Mouse (Mus musculus) 3T3-L1 (cell line): ENCODE measurements around the gene Diaph3.
"Not testable (repeated sequence)": the region's sequence is repeated elsewhere in the genome, so short reads cannot be mapped to it uniquely, and the experiment has no call there.

ENCODE experiments used
- DNase-seq: peaks from one replicate; pipeline ENCODE4 v3.0.0-alpha.2; 2015; ENCODE audit warnings: low read depth, low spot score

Diaph3 gene

DNA sequence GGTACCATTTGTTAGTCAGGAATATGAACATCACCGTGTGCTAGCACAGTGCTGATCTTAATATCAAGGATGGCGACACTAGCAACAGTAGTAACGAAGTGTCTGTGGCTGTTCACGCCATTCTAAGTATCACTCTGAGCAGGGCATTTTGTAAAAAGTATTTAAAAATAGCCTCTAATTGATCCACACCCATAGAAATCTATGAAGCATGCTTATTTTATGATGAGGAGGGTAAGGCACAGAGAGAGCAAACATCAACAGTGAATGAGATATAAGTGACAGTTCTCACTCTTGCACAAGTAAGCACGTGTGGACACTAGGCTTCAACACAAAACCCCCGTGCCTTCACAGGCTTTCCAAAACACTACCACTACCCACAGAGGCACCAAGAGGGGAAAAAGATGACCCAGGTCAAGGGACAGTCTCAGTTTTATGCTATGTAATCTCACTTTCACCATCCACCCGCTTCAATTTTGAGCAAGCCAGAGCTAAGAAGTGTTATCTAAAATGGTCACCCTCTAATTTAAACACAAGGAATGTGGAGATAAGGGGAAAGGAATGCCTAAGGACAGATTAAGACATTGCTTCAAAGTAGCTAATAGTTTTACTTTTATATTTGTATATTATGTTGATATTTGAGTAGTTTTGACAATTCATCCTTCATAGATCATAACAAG, 399.0 kb downstream of the Diaph3 start:
- DNase-seq, result no peak

DNA sequence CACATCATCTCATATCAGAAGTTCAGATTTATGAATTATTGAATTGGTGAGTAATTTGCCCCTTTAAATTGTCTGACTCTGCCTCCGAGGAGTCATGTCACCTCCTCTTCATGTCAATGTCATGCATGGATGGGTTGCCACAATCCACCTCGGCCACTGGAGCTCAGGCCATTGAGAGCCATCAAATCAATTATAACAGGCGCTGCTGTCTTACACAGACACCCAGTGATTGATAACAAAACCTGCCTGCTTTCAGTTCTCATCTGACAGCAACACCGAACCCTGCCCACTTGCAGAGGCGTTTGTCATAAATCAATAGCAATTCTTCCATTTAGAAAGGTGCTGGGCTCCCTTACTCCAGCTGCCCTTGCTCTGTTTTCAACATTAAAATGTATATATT, 402.1 kb downstream of the Diaph3 start:
- DNase-seq, result no peak

DNA sequence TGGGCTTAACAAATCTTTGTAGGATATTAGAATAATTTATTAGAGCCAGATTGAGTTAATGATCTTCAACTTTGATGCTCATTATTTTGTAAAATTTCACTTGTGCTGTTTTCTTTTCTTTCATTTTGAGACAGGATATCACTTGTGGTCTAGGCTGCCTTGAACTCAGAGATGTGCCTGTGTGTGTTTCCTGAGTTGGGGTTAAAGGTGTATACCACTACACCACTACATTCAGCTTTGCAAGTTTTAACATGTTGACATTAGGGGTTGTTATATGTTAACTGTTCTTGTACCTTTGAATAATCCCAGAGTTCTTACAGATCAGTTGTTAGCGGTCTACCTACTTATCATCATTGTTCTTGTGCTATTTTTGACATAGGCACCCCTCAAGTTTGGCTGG, 404.4 kb downstream of the Diaph3 start:
- no peak for DNase-seq

DNA sequence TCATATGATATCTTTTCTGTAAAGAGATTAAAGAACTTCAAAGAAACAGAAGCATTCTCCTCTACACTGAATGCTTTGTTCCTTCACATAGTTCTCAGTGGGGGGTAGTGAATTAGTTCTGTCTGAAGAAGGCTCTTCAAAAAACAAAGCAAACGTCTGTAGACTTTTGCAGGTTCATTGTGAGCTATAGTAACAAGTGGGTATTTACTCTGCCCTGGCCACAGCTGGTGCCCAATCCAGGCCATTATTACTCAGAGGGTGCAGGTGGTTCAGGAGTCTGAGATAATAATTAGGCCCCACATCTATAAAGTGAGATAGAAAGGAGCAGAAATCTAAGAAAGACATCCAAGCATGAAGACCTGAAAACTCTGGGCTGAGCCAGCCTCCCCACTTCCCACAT, 409.7 kb downstream of the Diaph3 start:
- DNase-seq, result no peak

DNA sequence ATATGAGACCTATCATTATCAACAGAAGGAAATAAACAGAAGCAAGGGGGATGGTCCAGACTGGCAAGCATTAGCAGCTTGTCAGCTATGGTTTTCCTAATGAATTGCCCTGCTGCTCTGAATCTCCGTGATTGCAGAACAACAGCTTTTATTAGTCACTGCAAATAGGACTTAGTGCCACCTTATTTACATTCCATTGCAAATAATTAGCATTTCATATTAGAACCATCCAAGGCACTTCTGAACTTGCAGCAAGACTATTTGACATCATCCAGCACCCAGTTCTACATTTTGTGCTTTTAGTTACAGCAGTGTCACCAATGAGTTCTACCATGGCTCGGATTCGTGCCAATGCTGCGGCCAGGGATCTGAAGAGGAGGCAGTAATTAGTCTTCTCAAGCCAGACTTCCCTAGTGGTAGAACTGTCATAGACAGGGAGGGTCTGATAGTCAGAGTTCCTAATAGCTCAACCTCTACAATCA, 411.4 kb downstream of the Diaph3 start:
- no peak for DNase-seq

DNA sequence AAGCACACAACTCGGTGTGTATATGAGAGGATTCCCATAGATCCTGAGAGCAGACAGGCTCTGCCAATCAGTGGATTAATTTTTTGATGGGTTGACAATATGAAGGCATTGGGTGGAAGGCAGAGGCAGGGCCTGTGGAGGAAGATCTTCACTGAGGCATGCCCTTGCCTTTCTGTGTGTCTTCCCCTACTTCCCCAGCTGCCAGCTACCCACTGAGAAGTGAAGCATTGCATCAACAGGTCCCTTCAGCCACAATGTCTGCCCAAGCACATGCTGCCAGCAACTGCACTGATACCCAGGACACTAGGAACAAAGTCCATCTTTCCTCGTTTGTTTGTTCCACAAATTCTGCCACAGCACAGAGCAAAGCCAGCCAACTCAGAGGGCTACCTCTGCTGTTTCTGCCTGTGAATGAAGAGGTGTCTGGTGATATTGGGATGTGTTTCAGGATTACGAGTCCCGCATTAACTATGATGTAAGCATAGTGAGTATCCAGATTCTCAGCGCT, 413.4 kb downstream of the Diaph3 start:
- DNase-seq, result no peak

DNA sequence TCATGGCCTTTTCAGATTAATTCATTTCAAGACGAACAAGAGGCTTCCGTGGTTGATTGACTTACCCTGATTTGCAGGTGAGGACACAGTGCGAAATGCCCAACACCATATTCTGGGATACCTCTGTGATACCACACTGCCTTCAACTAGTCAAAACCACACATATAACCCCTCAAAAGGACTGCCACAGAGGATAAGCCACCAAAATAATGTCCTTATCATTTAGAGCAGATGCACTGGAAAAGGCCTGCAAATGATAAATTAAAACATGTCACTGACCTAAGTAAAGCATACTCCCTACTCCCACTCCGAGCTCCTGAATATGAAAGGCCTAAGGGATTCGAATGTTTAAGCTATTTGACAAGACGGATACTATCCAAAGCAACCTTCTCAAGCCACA, 419.3 kb downstream of the Diaph3 start:
- DNase-seq, result no peak

DNA sequence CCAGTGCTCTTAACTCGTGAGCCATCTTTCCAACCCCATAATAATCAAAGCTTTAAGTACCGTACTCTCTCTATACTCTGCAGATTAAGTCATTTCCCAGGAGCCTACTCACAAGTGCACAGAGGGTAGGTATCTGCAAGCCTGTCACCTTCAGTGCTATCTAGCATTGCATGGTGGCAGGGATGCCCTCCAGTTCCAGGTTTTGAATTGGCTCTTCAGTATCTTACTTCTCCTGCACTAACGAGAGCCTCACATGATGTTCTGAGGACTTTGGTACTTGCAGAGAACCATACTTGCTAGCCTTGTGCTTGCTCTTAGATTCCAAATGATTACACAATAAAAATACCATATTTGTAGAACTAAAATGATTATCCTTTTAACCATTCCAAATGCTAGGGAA, 420.0 kb downstream of the Diaph3 start:
- no peak for DNase-seq

DNA sequence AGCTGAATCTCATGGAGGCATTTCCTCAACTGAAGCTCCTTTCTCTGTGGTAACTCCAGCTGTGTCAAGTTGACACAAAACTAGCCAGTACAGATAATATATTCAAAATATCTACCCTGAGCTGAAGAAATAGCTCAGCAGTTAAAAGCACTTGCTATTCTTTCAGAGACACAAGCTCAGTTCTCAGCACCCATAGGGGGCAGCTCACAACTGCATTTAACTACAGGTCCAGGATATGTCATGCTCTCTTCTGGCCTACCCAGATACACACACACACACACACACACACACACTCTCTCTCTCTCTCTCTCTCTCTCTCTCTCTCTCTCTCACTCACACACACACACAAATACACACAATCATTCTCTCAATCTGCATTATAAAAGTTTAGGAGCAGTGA, 420.6 kb downstream of the Diaph3 start:
- DNase-seq, result not testable (repeated sequence)

DNA sequence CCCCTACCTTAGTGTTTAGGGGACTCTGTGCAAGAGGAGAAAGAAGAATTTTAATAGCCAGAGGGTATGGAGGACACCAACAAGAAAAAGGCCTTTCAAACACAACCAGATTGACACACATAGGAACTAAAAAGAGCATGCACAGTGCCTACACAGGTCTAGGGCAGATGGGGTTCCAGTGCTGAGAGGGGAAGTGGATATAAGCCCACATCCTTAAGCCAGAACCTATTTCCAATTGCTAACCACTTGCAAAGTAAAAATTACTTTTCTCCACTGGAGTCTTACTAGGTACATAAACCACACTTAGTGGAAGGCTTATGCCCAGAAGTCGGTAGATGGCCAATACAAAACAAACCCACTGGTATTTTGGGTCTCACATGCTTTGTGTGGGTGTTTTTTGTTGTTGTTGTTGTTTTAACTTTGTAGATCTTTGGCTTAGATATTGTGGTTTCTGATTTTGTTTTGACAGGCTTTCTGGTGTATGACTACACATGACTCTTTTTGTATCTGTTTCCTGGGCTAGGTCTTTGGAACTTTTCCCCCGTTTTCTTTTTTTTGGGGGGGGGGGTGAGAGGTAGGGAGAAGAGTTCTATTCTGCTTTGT, 426.8 kb downstream of the Diaph3 start:
- DNase-seq, result no peak

DNA sequence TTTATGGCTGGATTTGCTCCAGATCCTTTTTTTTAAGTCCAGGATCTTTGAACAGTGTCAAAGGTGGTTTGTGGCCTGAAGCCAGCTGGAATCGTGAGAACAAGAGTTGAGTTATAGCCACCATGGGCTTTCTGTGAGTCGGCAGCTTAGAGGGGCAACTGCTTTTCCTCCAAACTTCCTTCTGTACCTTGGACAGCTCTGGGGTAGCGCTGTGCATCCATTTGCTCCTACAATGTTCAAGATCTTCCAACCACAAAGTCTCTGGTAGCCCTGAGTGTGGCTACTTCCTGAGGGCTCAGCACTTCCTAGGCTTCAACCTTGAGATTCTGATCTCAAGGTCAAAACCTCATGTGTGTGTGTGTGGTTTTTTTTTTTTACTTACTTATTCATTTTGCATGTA, 437.0 kb downstream of the Diaph3 start:
- DNase-seq, result peak; percentile 2

DNA sequence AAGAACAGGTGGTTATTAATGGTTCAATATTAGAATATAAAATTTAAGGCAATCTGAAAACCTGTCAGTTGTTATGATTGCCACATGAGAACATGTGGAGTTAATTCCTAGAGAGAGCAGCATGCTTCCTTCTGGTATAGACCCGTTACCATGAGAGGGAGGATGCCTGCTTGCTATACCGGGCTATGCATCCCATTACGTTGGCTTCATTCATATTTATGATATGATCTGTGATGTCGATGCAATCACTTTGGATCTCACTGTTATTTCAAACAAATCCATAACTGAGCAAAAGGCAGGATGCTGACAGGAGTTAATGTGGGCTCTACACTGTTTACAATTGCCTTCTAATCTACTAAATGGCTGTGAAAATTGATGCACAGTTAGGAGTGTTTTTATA, 439.9 kb downstream of the Diaph3 start:
- no peak for DNase-seq

DNA sequence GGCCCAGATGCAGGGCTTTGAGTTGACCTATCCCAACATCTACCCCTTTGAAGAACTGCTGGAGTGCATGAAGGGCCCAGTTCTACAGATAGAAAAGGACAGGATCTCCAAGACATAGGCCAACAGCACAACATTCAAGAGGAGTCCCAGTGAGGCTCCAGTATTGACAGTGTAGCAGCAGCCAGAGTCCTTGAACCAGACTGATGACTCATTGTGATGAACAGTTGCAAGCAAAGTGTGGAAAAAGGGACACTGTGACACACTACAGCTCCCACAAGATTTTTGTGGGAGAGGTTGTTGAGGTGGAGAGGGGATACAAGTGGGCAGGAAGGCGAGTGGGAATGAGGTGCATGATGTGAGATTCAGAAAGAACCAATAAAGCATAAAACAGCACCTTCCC, 443.1 kb downstream of the Diaph3 start:
- no peak for DNase-seq

DNA sequence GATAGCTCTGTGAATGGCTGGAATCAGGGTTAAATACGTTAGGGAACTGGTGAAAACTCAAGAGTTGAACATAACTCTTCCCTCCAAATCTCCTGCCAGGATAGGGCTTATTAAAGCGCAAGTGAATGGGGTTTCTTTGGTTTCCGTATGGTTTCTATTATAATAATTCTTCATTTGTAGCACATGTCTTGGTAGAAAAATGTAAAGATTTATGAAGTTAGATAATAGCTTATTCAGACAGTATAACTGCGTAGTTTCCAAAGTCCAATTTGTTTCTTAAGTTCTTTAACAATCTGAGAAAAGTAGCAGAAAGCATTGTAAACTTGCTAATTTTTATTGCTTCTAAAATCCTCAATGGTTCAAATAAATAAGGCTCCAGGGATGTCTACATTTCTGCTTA, 448.3 kb downstream of the Diaph3 start:
- no peak for DNase-seq

DNA sequence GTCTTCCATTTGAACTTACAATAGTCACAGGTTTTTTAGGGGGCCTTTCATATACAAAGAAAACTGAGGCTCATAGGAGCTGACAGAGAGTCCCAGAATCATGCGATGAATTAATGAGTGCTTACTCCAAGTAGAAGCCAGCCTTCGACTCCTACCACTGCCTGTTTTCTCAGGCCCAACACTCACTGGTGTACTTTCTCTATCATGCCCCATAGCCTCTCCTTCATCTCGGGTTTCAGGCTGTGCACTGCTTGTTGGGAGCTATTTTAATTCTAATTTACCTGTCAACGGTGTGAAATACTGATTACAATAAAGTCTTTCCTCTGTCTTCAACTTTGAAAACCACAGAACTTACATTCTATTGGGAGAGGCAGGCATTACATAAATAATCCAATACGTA, 449.7 kb downstream of the Diaph3 start:
- DNase-seq, result no peak

DNA sequence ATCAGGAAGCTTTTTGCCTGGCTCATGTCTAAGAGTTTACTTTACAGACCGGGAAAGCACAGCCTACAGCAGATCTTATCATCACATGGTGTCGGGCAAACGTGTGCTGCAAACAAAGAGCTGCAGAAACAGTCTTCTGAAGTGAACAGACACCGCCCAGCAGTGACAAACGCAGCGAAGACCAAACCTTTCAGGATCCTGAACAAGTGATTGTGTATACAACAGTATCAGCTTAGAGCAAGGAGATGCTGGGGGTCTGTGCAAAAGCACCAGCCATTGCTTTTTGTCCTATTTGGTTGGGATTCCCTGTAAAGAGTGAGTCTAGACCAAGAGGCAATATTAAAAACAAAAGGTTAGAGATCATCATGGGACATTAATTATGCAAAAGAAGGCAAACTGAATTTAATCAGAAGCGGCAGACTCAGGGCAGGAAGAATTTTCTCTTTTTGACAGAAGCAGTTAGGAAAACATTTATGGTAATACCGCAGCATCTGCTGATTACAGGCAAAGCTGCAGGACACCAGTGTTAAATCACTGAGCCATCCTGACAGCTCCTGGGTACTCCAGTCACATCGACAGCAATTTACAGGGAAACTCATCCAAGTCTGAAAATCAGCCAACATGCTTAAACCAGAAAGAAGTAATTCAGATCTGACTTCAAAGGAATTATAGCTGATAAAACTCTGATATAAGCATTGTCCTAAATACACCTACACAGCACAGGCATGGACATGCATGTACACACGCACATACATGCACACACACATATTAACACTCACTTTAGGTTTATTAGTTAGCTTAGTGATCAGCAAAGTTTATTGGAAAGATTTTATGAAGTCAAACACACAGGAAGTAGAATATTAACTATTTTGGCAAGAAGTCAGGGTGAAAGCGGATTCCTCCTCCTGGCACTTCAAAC, 456.2 kb downstream of the Diaph3 start:
- no peak for DNase-seq

DNA sequence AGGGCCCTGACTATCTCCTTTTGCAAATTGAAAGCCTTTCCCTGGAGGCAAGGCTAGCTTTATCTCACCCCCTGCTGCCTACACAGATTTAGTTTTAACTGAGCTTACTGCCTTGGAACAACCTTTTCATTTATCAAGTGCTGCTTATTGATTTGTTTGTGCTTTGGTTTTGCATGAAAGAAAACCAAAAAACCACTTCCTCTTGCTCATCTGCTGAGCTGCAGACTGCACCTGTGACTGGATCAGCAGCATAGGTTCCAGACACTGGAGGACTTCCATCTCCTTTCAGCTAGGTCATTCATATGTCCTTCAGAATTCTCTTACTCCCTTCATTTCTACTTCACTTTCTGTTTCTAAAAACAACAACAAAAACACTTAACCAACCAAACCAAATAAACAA, 459.1 kb downstream of the Diaph3 start:
- DNase-seq, result no peak

DNA sequence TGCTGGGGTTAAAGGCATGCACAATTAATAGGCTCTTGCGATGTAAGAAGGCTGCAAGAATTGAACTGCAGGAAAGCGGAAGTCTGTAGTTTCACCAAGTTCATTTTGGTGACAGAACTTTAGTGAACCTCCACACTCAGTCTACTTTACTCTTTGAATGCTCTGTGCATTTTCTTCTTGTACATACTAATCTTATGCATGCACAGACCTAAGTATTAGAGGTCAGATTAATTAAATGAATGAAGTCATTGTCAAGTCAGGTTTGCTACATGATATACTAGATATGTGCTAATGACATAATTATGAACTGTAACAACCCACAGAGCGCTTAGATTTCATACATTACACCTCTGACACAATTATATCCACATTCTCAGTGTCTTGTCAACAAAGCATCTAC, 462.0 kb downstream of the Diaph3 start:
- DNase-seq, result no peak

DNA sequence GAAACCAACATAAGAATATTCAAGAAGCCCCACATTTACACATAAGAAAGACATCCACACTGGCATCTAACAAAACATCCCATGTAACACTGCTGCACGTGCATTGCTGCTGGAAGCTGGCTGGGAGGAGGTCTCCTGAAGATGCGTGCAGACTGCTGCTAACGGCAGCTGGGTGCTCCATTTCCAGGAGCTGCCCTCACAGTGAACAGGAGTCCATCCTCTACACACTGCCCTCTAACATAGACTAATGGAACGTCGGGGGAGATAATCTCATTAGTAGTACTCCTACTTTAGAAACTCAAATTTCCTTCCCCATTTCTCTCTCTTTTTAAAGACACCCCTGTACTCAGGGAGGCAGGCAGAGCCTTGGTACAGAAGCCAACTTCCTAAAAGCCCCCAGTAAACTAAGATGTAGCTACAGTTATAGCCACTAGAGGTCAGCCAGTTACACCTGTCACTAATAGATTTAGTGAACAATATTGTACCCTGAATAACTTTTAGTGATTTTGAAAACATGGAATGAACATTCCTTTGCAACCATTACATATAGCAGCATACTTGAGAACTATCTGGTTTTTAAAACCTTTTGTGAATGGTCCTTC, 462.8 kb downstream of the Diaph3 start:
- peak; percentile 15 for DNase-seq

DNA sequence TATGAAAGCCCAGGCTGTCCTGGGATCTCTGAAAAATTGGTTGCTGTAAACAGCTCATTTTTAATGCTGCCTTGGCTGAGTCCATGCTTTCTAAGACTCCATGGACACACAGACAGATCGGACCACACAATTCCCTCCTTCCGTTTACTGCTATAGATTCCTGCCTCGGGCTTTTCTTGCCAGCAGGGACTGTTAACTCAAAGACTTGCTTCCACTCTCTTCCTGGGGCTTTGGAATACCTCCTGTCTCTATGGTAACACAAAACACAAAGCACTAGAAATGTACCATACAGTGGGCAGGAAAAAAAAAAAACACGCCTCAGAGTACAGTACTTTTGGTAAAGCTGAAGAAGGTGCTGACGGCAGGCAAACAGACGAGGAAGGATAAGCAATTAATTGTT, 464.0 kb downstream of the Diaph3 start:
- no peak for DNase-seq

DNA sequence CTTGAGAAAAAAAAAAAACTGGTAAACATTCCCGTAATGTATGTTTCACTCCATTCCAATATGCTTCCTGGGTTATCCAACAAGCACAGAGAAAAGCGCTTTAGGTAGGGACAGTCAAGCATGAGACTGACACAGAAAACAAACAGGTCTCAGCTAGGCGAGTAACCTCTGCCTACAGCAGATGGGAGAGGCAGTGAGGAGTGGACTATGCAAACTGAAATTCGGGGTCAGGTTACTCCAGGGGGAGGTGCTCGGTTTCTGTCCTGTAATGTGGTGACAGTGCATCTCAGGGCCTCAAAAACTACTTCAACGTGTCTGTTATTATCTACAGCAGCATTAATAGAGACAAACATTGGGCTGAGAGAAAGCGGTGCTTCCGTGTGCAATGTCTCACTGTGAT, 465.7 kb downstream of the Diaph3 start:
- no peak for DNase-seq

DNA sequence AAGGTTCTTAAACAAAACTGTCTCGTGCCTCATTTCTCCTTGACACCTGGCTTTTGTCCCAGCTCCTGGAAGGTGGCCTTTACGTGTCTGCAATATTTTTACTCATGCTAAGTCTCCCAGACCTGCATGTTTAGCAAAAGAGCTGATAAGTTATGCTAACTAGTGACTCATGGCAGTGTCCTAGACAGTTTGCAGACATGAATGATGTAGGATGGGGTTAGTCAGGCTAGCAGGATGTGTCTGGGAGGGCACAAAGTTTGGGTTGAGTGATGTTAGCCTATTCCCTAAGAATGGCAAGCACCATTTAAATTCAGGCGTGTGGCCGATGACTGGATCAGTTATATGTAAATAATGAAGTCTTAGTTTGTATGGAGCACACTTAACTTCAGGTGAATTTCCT, 478.2 kb downstream of the Diaph3 start:
- DNase-seq, result peak; percentile 5
